Mouse (Mus musculus): Measurements from ENCODE around the gene B4galnt1. TPM values are rescaled to one million over a fixed set of nuclear protein-coding genes. Genes with fewer than 3 reads are reported as not detected.

B4galnt1 gene
- polyA plus RNA-seq, 1 experiment from 2014 or later, result 45.9 TPM

GRCm38 (mm10) chr10:127196392-127196791 lies 31.4 kb downstream of the B4galnt1 start:
- Histone ChIP-seq H3K4me2 (replicated peaks; ENCODE audit: low read depth) (peak overlapping the region; percentile 97), H3K36me3 (ENCODE audit: control insufficient read depth, insufficient read depth, low read length) (peaks cover 5% of the 10 kb centered on the region; the same call in 1 of the 2 replicates), H3K4me3 (ENCODE audit: low read depth, low read length) (peak overlapping the region; percentile 84), H3K9ac (ENCODE audit: low read length) (no peak overlapping the region), H3K27me3 (ENCODE audit: control insufficient read depth, insufficient read depth, low read length) (no peaks in the 10 kb centered on the region), H3K27ac (replicated peaks) (peak overlapping the region; percentile 94), H3K9me3 (ENCODE audit: control insufficient read depth, low read length) (no peaks in the 10 kb centered on the region), H3K4me1 (replicated peaks; ENCODE audit: control insufficient read depth, insufficient read depth) (no peaks in the 10 kb centered on the region)
- TF ChIP-seq EP300 (optimal IDR thresholded peaks at IDR 0.05), result no peak
- TF ChIP-seq CTCF (IDR thresholded peaks at IDR 0.05; ENCODE audit: low read depth), result no peak
- 9% methylated on average over 5 of the region's 5 CpGs for WGBS
- peak; percentile 78 for ATAC-seq (ENCODE audit: low FRiP score, low TSS enrichment)
- peak; percentile 50 for DNase-seq (ENCODE audit: low spot score)

GRCm38 (mm10) chr10:127197104-127197503 lies 32.1 kb downstream of the B4galnt1 start:
- DNase-seq (ENCODE audit: low spot score) (no peak), ATAC-seq (ENCODE audit: low FRiP score, low TSS enrichment) (no peak)
- no peak overlapping the region for H3K4me2 ChIP-seq (replicated peaks; ENCODE audit: low read depth)
- peaks cover 5% of the 10 kb centered on the region; the same call in 1 of the 2 replicates for H3K36me3 ChIP-seq (ENCODE audit: control insufficient read depth, insufficient read depth, low read length)
- H3K27me3 ChIP-seq (ENCODE audit: control insufficient read depth, insufficient read depth, low read length), result no peaks in the 10 kb centered on the region
- H3K9ac ChIP-seq (ENCODE audit: low read length), result no peak overlapping the region
- H3K9me3 ChIP-seq (ENCODE audit: control insufficient read depth, low read length), result no peaks in the 10 kb centered on the region
- no peak for TF ChIP-seq CTCF (IDR thresholded peaks at IDR 0.05; ENCODE audit: low read depth)
- TF ChIP-seq EP300 (optimal IDR thresholded peaks at IDR 0.05), result no peak
- 0 out of 2 replicates have a peak overlapping the region, but pooled peaks have one; percentile 13 for H3K27ac ChIP-seq (replicated peaks)
- H3K4me1 ChIP-seq (replicated peaks; ENCODE audit: control insufficient read depth, insufficient read depth), result no peaks in the 10 kb centered on the region
- no peak overlapping the region for H3K4me3 ChIP-seq (ENCODE audit: low read depth, low read length)
- WGBS, result 87% methylated on average over 8 of the region's 8 CpGs

- TF ChIP-seq CTCF (IDR thresholded peaks at IDR 0.05; ENCODE audit: low read depth) (no peak), EP300 (optimal IDR thresholded peaks at IDR 0.05) (no peak)
- DNase-seq (ENCODE audit: low spot score), result no peak
- Histone ChIP-seq H3K27ac (replicated peaks) (0 out of 2 replicates have a peak overlapping the region, but pooled peaks have one; percentile 13), H3K4me2 (replicated peaks; ENCODE audit: low read depth) (no peak overlapping the region), H3K27me3 (ENCODE audit: control insufficient read depth, insufficient read depth, low read length) (no peaks in the 10 kb centered on the region), H3K9me3 (ENCODE audit: control insufficient read depth, low read length) (no peaks in the 10 kb centered on the region), H3K36me3 (ENCODE audit: control insufficient read depth, insufficient read depth, low read length) (peaks cover 3% of the 10 kb centered on the region; the same call in 1 of the 2 replicates), H3K4me1 (replicated peaks; ENCODE audit: control insufficient read depth, insufficient read depth) (no peaks in the 10 kb centered on the region), H3K4me3 (ENCODE audit: low read depth, low read length) (no peak overlapping the region), H3K9ac (ENCODE audit: low read length) (no peak overlapping the region)
- WGBS, result 80% methylated on average over 11 of the region's 11 CpGs
- ATAC-seq (ENCODE audit: low FRiP score, low TSS enrichment), result no peak
Measured at GRCm38 (mm10) chr10:127197505-127198110, 32.6 kb downstream of the B4galnt1 start.

GRCm38 (mm10) chr10:127198492-127198891 lies 33.5 kb downstream of the B4galnt1 start:
- no peak overlapping the region for H3K9ac ChIP-seq (ENCODE audit: low read length)
- no peaks in the 10 kb centered on the region for H3K4me1 ChIP-seq (replicated peaks; ENCODE audit: control insufficient read depth, insufficient read depth)
- peaks cover 4% of the 10 kb centered on the region for H3K36me3 ChIP-seq (ENCODE audit: control insufficient read depth, insufficient read depth, low read length)
- no peak overlapping the region; the same call in 1 of the 2 replicates for H3K27ac ChIP-seq (replicated peaks)
- no peak for ATAC-seq (ENCODE audit: low FRiP score, low TSS enrichment)
- H3K4me3 ChIP-seq (ENCODE audit: low read depth, low read length), result no peak overlapping the region
- no peak for DNase-seq (ENCODE audit: low spot score)
- no peaks in the 10 kb centered on the region for H3K9me3 ChIP-seq (ENCODE audit: control insufficient read depth, low read length)
- no peaks in the 10 kb centered on the region for H3K27me3 ChIP-seq (ENCODE audit: control insufficient read depth, insufficient read depth, low read length)
- TF ChIP-seq EP300 (optimal IDR thresholded peaks at IDR 0.05) (no peak), CTCF (IDR thresholded peaks at IDR 0.05; ENCODE audit: low read depth) (no peak)
- no peak overlapping the region for H3K4me2 ChIP-seq (replicated peaks; ENCODE audit: low read depth)
- 31% methylated on average over 2 of the region's 2 CpGs for WGBS

- Histone ChIP-seq H3K4me1 (replicated peaks; ENCODE audit: control insufficient read depth, insufficient read depth) (no peaks in the 10 kb centered on the region), H3K4me3 (ENCODE audit: low read depth, low read length) (no peak overlapping the region), H3K27me3 (ENCODE audit: control insufficient read depth, insufficient read depth, low read length) (no peaks in the 10 kb centered on the region), H3K36me3 (ENCODE audit: control insufficient read depth, insufficient read depth, low read length) (peaks cover 6% of the 10 kb centered on the region), H3K9ac (ENCODE audit: low read length) (no peak overlapping the region), H3K9me3 (ENCODE audit: control insufficient read depth, low read length) (no peaks in the 10 kb centered on the region), H3K4me2 (replicated peaks; ENCODE audit: low read depth) (no peak overlapping the region), H3K27ac (replicated peaks) (no peak overlapping the region)
- ATAC-seq (ENCODE audit: low FRiP score, low TSS enrichment) (no peak), DNase-seq (ENCODE audit: low spot score) (no peak)
- TF ChIP-seq EP300 (optimal IDR thresholded peaks at IDR 0.05) (no peak), CTCF (IDR thresholded peaks at IDR 0.05; ENCODE audit: low read depth) (no peak)
- 57% methylated on average over 4 of the region's 5 CpGs for WGBS
Measured at GRCm38 (mm10) chr10:127199068-127199467, 34.0 kb downstream of the B4galnt1 start.

GRCm38 (mm10) chr10:127199474-127199873 lies 34.4 kb downstream of the B4galnt1 start:
- no peak for ATAC-seq (ENCODE audit: low FRiP score, low TSS enrichment)
- no peaks in the 10 kb centered on the region for H3K9me3 ChIP-seq (ENCODE audit: control insufficient read depth, low read length)
- H3K27me3 ChIP-seq (ENCODE audit: control insufficient read depth, insufficient read depth, low read length), result no peaks in the 10 kb centered on the region
- no peaks in the 10 kb centered on the region for H3K4me1 ChIP-seq (replicated peaks; ENCODE audit: control insufficient read depth, insufficient read depth)
- no peak overlapping the region for H3K4me2 ChIP-seq (replicated peaks; ENCODE audit: low read depth)
- no peak overlapping the region for H3K9ac ChIP-seq (ENCODE audit: low read length)
- peaks cover 6% of the 10 kb centered on the region for H3K36me3 ChIP-seq (ENCODE audit: control insufficient read depth, insufficient read depth, low read length)
- H3K4me3 ChIP-seq (ENCODE audit: low read depth, low read length), result no peak overlapping the region
- TF ChIP-seq EP300 (optimal IDR thresholded peaks at IDR 0.05) (no peak), CTCF (IDR thresholded peaks at IDR 0.05; ENCODE audit: low read depth) (no peak)
- no peak for DNase-seq (ENCODE audit: low spot score)
- WGBS, result 89% methylated on average over 11 of the region's 11 CpGs
- no peak overlapping the region for H3K27ac ChIP-seq (replicated peaks)

Data from stomach, postnatal 0 days (tissue).